Mouse (Mus musculus): ENCODE data around the gene Bloc1s3.
"Not testable (repeated sequence)": the region's sequence is repeated elsewhere in the genome, so short reads cannot be mapped to it uniquely, and the experiment has no call there.

Bloc1s3 gene

GRCm38 (mm10) chr7:19517652-19518365, 9.6 kb upstream of the Bloc1s3 start, which contains the start of gene Nkpd1:
Gene Nkpd1 (plus strand): TSS chr7:19517838.
- DNase-seq = no peak

DNA sequence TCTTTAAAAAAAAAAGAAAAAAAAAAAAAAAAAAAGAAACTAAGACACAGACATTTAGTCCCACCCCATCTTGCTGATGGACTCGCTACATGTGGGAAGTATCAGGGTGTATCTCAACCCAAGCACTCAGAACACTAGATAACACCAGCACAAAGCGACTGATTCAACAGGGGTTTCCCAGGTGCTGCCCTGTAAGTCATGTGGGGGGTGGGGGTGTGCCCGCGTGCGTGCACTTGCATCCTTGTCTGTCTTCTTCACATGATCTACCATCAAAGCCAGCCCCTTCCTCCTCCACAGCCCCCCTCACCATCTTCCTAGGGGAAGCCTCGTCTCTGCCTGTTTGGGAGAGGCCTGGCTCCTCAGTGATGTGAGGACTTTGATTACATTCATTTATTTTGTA, 4.2 kb upstream of the Bloc1s3 start:
- DNase-seq = no peak

DNA sequence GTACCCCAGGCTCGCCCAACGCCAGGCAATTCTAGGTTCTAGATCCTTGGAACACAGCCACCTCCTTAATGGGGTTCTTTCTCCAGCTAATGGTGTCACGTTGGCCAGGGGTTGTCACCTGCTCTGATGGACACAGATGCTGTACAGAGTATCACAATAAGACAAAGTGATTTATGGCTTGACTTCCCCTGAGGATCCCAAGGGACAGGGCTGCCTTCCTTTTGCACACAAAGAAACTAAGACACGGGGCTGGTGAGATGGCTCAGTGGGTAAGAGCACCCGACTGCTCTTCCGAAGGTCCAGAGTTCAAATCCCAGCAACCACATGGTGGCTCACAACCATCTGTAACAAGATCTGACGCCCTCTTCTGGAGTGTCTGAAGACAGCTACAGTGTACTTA, 3.8 kb upstream of the Bloc1s3 start:
- not testable (repeated sequence) for DNase-seq

DNA sequence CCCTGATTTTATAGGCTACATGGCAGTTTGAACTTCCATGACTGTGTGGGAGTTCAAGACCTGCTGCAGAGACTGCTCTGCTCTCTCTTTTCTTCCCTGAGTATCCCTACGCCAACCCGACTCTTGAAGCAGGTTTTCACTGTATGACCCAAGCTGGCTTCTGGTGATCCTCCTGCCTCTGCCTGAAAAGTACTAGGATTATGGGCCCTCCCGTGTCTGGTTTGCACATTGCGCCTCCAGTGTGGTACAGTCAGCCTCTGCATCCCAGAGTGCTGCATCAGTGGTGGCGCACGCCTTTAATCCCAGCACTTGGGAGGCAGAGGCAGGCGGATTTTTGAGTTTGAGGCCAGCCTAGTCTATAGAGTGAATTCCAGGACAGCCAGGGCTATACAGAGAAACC, 1.6 kb upstream of the Bloc1s3 start:
- DNase-seq = no peak

GRCm38 (mm10) chr7:19508924-19509568, 879 bp upstream of the Bloc1s3 start:
- DNase-seq = no peak

GRCm38 (mm10) chr7:19507612-19507981, 570 bp downstream of the Bloc1s3 start:
- no peak for DNase-seq

GRCm38 (mm10) chr7:19506969-19507611, 1.1 kb downstream of the Bloc1s3 start:
- DNase-seq = peak; percentile 55 to 72

DNA sequence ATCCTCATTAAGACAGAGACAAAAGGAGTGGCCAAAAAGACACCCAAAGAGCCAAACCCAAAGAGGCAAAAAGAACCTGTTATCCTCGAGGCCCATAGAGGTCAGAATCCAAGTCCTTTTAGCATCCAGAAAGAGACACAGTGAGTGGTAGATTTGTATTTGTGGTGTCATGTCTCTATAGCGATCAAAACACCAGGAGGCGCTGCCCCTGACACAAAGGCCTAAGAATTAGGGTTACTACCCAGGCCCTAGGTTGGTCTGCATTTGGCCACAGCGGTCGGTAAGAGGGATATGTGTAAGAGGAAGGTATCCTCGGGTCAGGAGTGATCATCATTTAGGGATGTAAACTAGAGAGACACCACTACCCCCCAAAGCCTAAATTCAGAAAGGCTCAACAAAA, 1.8 kb downstream of the Bloc1s3 start:
- DNase-seq = no peak

DNA sequence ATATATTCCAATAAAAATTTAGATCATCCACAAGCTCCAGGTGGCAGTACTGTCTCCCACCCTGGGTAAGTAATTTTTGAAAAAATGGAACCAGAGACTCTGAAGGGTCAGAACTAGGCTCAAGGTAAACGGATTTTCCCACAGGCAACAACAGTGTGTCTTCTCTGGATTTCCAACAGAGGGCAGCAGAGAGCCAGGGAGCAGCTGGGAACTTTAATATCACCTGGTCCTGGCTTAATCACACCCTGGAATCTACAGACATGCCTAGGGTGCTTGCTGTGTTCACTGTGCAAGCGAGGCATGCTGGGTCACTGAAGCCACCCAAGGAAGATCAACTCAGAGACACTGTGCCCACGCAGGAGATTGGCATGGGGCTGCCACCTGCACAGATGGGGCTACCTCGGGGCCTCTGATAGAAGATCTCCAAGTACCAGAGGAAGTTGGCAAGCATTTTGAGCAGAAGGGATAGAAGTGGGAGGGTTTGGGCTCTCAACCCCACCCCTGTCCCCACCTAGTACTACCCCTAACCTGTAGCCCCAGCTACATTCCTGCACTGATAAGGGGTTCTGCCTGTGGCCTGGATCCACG, 4.6 kb downstream of the Bloc1s3 start:
- DNase-seq = peak; percentile 34 to 38

GRCm38 (mm10) chr7:19501658-19502057, 6.5 kb downstream of the Bloc1s3 start:
- no peak for DNase-seq

- DNase-seq = no peak
These were observed 7.5 kb downstream of the Bloc1s3 start for GRCm38 (mm10) chr7:19500420-19501363.

DNA sequence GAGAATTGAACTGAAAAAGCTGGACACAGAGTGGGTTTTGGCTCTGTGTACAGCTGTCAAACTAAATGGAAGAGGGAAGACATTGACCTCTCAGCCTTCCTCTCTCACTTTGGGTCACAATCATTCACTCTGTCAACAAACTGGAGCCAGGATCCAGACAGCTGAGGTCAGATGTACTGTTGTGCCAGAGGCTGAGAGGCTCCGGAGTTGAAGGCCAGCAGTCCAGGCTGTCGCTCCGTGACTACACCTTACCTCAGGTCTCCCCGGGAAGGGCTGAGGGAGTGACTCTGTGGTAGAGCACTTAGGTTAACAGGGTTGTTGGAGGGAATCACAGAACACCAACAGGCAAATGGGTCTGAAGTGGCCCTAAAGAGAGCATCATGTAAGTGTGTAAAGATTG, 9.8 kb downstream of the Bloc1s3 start:
- DNase-seq = no peak

DNA sequence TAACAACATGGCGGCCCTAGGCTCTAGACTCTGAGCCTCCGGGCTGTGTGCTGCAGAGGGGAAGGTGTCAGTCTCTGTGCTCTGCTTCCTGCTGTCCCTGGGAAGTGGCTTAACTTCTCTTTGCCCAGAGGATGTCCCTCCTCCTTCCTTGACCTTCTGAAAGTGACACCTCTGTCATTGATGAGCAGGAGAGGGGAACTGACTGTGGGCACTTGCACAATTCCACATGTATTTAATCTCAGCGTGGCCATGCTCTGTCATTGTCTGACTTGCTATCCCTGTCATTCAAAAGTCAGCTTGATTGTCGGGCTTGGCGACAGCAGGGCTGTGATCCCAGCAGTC, 12.0 kb downstream of the Bloc1s3 start:
- DNase-seq = no peak

- DNase-seq = no peak
These were observed 12.5 kb downstream of the Bloc1s3 start for GRCm38 (mm10) chr7:19495521-19496213.

DNA sequence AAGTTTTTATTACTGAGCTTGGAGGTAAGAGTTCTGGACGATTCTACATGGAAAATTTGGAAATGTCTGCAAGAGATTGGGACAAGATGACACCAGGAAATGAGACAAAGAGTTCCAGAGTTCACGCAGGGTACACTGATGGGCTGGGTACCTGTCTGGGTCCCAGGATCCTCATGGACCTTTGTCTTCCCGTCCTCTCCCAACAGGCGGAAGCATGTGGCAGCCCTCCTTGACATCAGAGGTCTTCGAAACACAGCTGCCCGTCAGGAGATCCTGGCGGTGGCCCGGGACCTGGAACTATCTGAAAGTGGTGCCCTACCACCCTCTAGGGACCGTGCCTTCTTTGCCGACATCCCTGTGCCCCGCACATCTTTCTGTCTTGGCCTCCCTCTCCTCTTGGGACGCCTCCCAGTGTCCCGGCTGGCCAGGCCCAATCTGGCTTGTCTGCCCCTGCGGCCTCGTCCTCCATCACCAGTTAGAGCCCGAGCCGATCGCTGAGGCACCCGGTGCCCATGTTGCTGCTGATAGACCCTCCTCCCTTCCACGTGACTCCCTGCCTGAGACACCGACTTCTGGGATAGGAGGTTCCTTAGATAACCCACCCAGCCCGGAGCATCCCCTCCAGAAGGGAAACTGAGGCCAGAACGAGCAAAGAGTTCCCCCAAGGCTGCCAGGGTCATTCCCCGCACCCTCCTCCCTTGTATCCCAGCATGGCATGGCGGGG, 13.3 kb downstream of the Bloc1s3 start:
- no peak for DNase-seq

DNA sequence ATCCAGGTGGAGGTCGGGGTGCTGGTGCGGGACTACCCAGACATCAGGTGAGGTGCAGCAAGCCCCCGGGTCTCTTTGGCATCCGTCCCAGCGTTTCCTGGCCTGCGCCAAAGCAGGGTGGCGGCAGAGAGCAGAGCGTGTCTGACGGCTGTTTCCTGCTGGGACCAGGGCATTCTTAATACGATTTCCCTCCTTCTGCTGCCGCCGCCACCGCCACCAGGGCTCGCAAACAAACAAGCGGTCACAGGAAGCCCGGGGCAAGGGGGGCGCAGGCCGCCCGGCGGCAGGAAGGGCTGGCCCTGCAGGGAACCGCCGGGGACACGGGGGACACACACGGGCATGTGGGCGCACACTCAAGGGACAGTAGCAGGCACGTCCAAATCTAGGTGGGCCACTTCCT, 16.4 kb downstream of the Bloc1s3 start:
- no peak for DNase-seq

GRCm38 (mm10) chr7:19489525-19489924, 18.6 kb downstream of the Bloc1s3 start:
- DNase-seq = no peak

DNA sequence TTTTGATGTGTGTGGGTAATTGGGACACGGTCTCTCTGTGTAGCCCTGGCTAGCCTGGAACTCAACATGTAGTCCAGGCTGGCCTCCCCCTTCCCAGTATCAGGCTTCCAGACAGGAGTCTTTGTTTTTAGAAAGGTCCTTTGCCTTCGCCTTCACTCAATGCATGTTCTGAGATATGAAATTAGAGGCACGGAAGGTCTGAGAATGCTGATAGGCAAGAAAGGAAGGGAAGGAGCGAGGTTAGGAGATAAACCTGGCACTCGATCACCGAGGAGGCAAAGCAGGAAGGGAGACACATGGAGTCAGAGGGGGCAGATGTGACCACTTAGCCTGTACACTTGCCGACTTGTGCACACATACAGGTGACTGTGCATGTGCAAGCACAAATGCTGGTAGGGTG, 21.6 kb downstream of the Bloc1s3 start:
- no peak for DNase-seq

DNA sequence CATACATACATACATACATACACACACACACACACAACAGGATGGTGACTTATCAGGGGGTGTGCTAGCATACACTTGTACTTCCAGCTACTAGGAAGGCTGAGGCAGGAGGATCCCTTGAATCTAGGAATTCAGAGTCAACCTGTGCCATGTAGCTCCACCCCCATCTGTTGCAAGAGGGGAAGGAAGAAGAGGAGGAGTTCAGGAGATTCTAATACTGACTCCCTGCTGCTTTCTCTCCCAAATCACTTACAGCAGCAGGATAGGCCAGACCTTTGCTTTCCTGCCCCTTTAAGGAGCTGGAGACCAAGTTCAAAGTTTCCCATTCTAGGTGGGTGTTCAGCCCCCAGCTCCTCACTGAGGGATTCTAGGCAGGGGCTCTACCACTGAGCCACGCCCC, 22.7 kb downstream of the Bloc1s3 start:
- no peak for DNase-seq

GRCm38 (mm10) chr7:19483281-19483680, 24.9 kb downstream of the Bloc1s3 start:
- DNase-seq = no peak

DNA sequence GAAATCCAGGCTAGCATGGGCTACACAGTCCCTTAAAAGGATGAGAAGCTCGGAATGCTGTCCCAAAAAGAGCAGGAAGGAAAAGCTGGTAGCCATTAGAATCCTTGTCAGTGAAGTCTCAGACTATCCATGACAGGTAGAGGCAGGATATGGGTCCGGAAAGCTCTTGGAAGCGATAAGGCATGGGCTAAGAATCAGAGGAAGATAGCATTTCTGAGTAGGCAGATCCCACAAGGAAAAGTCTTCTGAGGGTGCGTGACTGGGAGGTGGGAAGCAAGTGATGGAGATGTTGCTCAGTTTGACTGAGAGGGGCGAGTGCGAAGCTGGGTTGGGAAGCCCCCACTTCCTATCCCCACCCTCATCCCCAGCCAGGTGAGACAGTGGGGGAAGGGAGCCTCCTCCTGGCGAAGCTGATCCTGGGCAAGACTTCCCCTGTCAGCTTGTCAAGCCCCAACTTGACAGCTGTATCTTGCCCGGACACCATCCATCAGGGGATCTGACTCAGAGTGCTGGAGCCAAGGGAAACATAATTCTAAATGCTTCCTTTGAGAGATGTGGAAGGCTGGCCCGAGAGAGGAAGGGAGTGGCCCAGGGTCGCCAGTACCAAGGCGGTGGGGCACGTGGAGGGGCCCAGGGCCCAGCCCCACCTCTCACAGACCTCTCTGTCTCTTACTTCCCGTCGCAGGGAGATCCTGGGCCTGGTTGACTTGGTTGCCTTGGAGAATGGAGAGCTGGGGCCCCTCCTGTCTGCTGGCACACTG, 30.4 kb downstream of the Bloc1s3 start:
- no peak for DNase-seq

All from thymus, postnatal 36 days (tissue).